Mouse (Mus musculus): ENCODE results near the gene Rpl32. TPM values are rescaled to one million over a fixed set of nuclear protein-coding genes. Genes with fewer than 3 reads are reported as not detected.

Rpl32 gene
- polyA plus RNA-seq (2012; rRNA removed; ENCODE audit: low replicate concordance): 92.9 and 128 TPM in 2 replicates

GRCm38 (mm10) chr6:115808488-115809231 is at the start of gene Rpl32:
Gene Rpl32, minus strand, starts transcription at chr6:115808747.

GRCm38 (mm10) chr6:115853091-115853813 is 44.7 kb upstream of the Rpl32 start, which contains the start of the genes Mbd4 and Ift122:
Gene Mbd4, minus strand, starts transcription at chr6:115853371.
Gene Ift122, plus strand, starts transcription at chr6:115853470.

GRCm38 (mm10) chr6:115838161-115838597 is 29.6 kb upstream of the Rpl32 start, which contains the start of gene Efcab12:
Gene Efcab12, minus strand, starts transcription at chr6:115838412.

DNA sequence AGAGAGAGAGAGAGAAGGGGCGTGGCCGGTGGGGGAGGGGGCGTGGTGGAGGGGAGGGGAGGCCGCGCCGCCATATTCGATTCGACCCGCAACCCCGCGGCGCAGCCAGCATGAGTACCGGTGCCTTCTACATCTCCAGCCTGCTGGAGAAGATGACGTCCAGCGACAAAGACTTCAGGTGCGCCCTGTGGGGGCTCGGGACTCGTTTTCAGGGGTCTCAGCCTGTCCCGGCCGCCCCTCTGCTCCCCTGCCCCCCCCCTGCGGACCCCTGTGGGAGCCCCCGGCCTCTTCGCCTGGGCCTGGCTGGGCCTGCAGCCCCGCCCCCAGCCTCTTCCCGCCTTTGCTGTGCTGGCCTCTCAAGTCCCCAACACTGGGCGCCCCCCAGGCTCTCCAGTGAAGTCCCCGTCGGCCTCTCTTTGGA is 34.0 kb downstream of the Rpl32 start, which contains the start of gene Cand2:
TSS of gene Cand2 (plus strand) at position 38 of the 421 bp plus-strand sequence.

DNA sequence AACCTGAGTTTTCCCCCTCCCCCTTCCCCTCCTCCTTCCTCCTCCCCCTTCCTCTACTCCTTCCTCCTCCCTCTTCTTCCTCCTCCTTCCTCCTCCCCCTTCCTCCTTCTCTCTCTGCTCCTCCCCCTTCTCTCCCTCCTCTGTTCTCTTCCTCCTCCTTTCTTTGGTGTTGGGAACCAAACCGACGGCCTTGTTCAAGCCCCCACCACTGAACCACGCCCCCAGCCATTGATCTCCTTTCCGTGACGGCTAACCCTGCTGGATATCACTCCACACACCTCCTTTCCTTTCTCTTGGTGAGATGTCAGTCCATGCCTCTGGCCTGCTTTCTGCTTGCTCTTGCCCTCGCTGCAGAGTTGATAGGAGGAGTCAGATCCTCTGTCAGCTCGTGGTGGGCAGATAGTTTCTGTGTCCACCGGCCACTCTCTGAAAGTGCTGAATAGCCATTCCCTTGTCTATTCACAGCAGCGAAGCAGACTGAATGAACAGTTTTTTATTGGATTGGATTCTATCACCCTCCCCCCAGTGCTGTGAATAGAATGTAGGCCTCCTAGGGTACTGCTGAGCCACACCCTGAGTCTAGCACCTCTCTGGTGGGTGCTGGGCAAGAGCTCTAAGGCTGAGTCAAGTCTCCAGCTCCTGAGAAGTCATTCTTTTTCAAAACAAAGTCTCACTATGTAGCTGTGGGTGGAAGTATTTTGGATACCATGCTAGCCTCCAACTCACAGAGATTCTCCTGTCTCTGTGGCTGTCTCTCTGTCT is 46.4 kb downstream of the Rpl32 start, which contains the start of gene Tmem40:
TSS of gene Tmem40 (minus strand) at position 416 of the 762 bp plus-strand sequence.

Other genes with a start within 250 kb of the Rpl32 start
- gene Mkrn2os, start 216.2 kb downstream of the Rpl32 start, polyA plus RNA-seq (2012; rRNA removed; ENCODE audit: low replicate concordance): 76.9 and 92.7 TPM in 2 replicates
- 42.5 and 80.9 TPM in 2 replicates for gene Mkrn2, start 206.8 kb downstream of the Rpl32 start, polyA plus RNA-seq (2012; rRNA removed; ENCODE audit: low replicate concordance)
- 83.9 and 105 TPM in 2 replicates for gene Raf1, start 132.1 kb downstream of the Rpl32 start, polyA plus RNA-seq (2012; rRNA removed; ENCODE audit: low replicate concordance)
- gene Tmem40, start 46.3 kb downstream of the Rpl32 start, polyA plus RNA-seq (2012; rRNA removed; ENCODE audit: low replicate concordance): 0.60 TPM in 1 of 2 replicates, not detected in the other
- 1.6 and 3.9 TPM in 2 replicates for gene Cand2, start 34.2 kb downstream of the Rpl32 start, polyA plus RNA-seq (2012; rRNA removed; ENCODE audit: low replicate concordance)
- 0.07 TPM in 1 of 2 replicates, not detected in the other for gene Efcab12, start 29.7 kb upstream of the Rpl32 start, polyA plus RNA-seq (2012; rRNA removed; ENCODE audit: low replicate concordance)
- 0.17 and 0.47 TPM in 2 replicates for gene Mbd4, start 44.6 kb upstream of the Rpl32 start, polyA plus RNA-seq (2012; rRNA removed; ENCODE audit: low replicate concordance)
- 2.6 and 3.4 TPM in 2 replicates for gene Ift122, start 44.7 kb upstream of the Rpl32 start, polyA plus RNA-seq (2012; rRNA removed; ENCODE audit: low replicate concordance)
- gene Rho, start 123.0 kb upstream of the Rpl32 start, polyA plus RNA-seq (2012; rRNA removed; ENCODE audit: low replicate concordance): 0.34 and 0.47 TPM in 2 replicates
- gene H1foo, start 136.2 kb upstream of the Rpl32 start, polyA plus RNA-seq (2012; rRNA removed; ENCODE audit: low replicate concordance): not detected in 2 replicates
- gene Plxnd1, start 186.3 kb upstream of the Rpl32 start, polyA plus RNA-seq (2012; rRNA removed; ENCODE audit: low replicate concordance): 14.4 and 22.1 TPM in 2 replicates

All from duodenum, adult 2 months (tissue).